Mouse (Mus musculus) heart, embryonic 14.5 days (tissue): ENCODE data around the gene Cblb. TPM values are rescaled to one million over a fixed set of nuclear protein-coding genes. Genes with fewer than 3 reads are reported as not detected.
A peak's percentile ranks its signal among the peaks of the same experiment; 100 is the strongest.

Experiments used
- ATAC-seq: fragments of 200-750 bp; cut with Nextera tagmentation; 2 replicates; pipeline ENCODE4 v1.8.0; 2017; ENCODE audit warnings: low read depth, moderate TSS enrichment; ENCODE audit not compliant: insufficient number of reproducible peaks, insufficient read depth, low FRiP score
- H3K27ac ChIP-seq, 2 experiments: fragments of 200-500 bp in 1 of 2; fragments of 300-500 bp in 1 of 2; sonication (generic) in 1 of 2; replicated peaks in 1 of 2; 2 replicates each; pipeline ENCODE4 v1.5.1; 2012 to 2014; ENCODE audit warnings: low read depth in 2 of 2, low read length in 2 of 2, control low read depth in 1 of 2, mild to moderate bottlenecking in 1 of 2, mixed read lengths in 1 of 2; ENCODE audit not compliant: control insufficient read depth in 1 of 2, insufficient read depth in 1 of 2
- H3K27me3 ChIP-seq: fragments of 300-500 bp; sonication (generic); 2 replicates; pipeline ENCODE4 v1.6.1; 2014; ENCODE audit warnings: mild to moderate bottlenecking, low read length, control low read depth; ENCODE audit not compliant: control insufficient read depth, insufficient read depth
- H3K36me3 ChIP-seq: fragments of 300-500 bp; sonication (generic); 2 replicates; pipeline ENCODE4 v1.6.1; 2014; ENCODE audit warnings: mild to moderate bottlenecking, control low read depth, low read length, mixed read lengths; ENCODE audit not compliant: control insufficient read depth, insufficient read depth
- H3K4me1 ChIP-seq, 2 experiments: fragments of 200-500 bp in 1 of 2; fragments of 300-500 bp in 1 of 2; sonication (generic) in 1 of 2; 2 replicates each; pipeline ENCODE4 v1.6.1; 2012 to 2014; ENCODE audit warnings: low read length in 2 of 2, control low read depth in 1 of 2, mixed read lengths in 1 of 2; ENCODE audit not compliant: control insufficient read depth in 2 of 2, insufficient read depth in 2 of 2
- H3K4me2 ChIP-seq: fragments of 300-500 bp; sonication (generic); 2 replicates; pipeline ENCODE4 v1.6.1; 2014; ENCODE audit warnings: mild to moderate bottlenecking, low read length
- H3K4me3 ChIP-seq, 2 experiments: fragments of 200-500 bp in 1 of 2; fragments of 300-500 bp in 1 of 2; sonication (generic) in 1 of 2; 2 replicates each; pipeline ENCODE4 v1.5.1; 2012 to 2014; ENCODE audit warnings: low read length in 2 of 2, mild to moderate bottlenecking in 2 of 2, control low read depth in 1 of 2, low read depth in 1 of 2, moderate library complexity in 1 of 2; ENCODE audit not compliant: control insufficient read depth in 1 of 2, insufficient read depth in 1 of 2
- H3K9ac ChIP-seq: fragments of 300-500 bp; sonication (generic); 2 replicates; pipeline ENCODE4 v1.6.1; 2014; ENCODE audit warnings: mild to moderate bottlenecking, low read length
- H3K9me3 ChIP-seq: fragments of 300-500 bp; sonication (generic); 2 replicates; pipeline ENCODE4 v1.6.1; 2016; ENCODE audit warnings: low read length, control low read depth; ENCODE audit not compliant: control insufficient read depth
- WGBS: fragments of 180-500 bp; shearing (Covaris S2); extraction: QIAGEN DNeasy Blood & Tissue Kit; methylation state at CpG from one replicate; pipeline ENCODE4 v1.1.7; 2014; 5-methylcytosine and 5-hydroxymethylcytosine counted together
- polyA plus RNA-seq: library from polyadenylated mRNA; unstranded; fragments of >200 nt; fragmentation: Nextera tagmentation; extraction: Ambion mirVana; gene quantifications from 2 replicates; pipeline ENCODE4 v1.2.1, GENCODE M21; 2014

Gene Cblb
- polyA plus RNA-seq, 1 experiment from 2014 or later: 13.3 TPM

DNA sequence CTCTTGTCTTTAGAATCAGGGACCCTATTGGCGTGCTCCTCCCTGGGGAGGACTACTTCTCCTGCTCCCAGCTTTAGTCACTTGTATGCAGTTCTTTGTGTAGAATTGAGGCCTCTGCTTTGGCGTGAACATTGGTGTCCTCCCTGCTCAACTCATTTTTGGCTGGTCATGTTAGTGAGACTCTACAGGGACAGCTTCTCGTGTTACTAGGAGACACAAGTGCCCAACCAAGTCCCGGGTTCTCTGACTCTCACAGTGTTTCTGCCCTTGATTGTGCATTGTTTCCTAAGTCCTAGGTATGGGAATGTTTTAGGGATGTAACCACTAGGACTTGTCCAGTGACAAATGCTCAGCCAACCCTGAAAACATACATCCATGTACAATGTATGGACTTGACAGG lies 9.9 kb downstream of the Cblb start:
- H3K9me3 ChIP-seq: no peaks in the 10 kb centered on the region
- H3K4me1 ChIP-seq: peaks cover 2 to 20% of the 10 kb centered on the region in 2 experiments
- 49% methylated on average over 4 of the region's 4 CpGs for WGBS
- H3K4me3 ChIP-seq: no peak overlapping the region
- no peak; the same call in 1 of the 2 replicates for ATAC-seq
- peak overlapping the region; percentile 29 to 44; a peak in 2 of 4 replicates for H3K27ac ChIP-seq
- no peaks in the 10 kb centered on the region for H3K27me3 ChIP-seq
- no peak overlapping the region for H3K4me2 ChIP-seq
- H3K9ac ChIP-seq: no peak overlapping the region
- peaks cover 10% of the 10 kb centered on the region; the same call in 1 of the 2 replicates for H3K36me3 ChIP-seq

DNA sequence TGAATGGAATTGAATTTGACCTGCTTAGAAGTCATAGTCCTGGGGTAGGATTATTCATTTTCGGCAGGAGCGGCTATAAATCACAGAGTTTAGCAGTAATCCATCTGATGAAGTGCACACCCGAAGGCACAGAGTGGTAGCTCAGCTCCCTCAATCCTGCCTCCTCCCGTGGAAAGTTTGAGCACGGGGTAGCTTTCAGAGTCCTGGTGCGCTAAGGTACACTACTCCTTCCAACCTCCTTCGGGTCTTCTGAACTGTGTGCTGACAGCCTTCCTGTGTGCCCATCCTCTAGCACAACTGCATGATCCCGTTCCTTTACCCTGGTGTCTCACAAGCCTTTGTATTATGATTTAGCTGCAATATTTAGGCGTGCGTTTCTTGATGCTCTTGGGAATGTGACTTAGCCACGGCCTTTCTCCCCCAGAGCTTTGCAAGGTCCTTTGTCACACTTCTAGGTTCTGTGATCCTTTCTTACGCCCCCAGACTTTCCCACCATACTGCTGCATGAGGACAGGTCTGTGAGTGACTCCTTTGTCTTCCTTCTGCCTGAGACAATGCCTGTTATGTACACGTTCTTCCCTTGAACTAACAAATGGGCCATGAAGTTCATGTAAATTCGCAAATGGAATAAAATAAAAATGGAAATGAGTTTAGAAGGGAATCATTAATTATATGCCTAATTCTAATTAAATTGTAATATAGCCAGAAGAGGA lies 11.8 kb downstream of the Cblb start:
- Histone ChIP-seq H3K27ac (no peak overlapping the region), H3K4me2 (no peak overlapping the region), H3K9me3 (no peaks in the 10 kb centered on the region), H3K36me3 (peaks cover 10% of the 10 kb centered on the region), H3K4me1 (peaks cover 2 to 21% of the 10 kb centered on the region in 2 experiments), H3K4me3 (no peak overlapping the region), H3K9ac (no peak overlapping the region), H3K27me3 (no peaks in the 10 kb centered on the region)
- ATAC-seq: no peak
- 81% methylated on average over 14 of the region's 14 CpGs for WGBS

DNA sequence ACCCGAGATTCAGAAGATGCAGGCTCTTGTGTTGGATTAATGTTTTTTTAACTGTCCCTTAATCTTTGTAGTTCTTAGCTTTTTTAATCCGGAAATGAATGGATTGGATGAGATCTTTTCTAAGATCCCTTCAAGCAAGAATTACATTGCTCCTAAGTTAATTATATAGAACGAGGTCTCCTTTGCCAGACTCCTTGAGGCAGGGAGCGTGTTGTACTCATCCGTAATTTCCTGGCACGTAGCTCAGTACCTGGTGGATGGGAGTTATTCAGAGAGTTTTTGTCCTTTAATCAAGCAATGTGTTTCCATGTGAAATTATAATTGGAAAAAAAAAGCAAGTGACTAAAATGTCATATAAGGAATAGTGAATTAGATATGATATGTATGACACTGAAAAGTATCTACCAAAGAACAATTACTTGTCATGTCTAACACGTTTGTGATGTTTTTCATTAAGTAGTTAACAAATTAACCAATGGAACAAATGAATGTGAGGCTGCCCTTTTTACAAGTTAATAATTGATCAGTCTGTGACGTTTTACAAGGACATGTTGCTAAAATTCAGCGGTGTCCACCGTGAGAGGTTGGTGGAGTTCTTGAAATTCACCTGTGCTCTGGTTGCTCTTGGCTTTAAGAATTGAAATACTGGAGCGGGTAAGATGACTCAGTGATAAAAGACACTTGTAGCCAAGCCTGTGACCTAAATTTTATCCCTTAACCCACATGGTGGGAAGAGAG lies 12.5 kb downstream of the Cblb start:
- Histone ChIP-seq H3K36me3 (peaks cover 17% of the 10 kb centered on the region), H3K4me3 (no peak overlapping the region), H3K4me2 (no peak overlapping the region), H3K9me3 (no peaks in the 10 kb centered on the region), H3K9ac (no peak overlapping the region), H3K4me1 (peaks cover 2 to 26% of the 10 kb centered on the region in 2 experiments), H3K27ac (no peak overlapping the region), H3K27me3 (no peaks in the 10 kb centered on the region)
- no peak for ATAC-seq
- WGBS: 89% methylated on average over 11 of the region's 11 CpGs

DNA sequence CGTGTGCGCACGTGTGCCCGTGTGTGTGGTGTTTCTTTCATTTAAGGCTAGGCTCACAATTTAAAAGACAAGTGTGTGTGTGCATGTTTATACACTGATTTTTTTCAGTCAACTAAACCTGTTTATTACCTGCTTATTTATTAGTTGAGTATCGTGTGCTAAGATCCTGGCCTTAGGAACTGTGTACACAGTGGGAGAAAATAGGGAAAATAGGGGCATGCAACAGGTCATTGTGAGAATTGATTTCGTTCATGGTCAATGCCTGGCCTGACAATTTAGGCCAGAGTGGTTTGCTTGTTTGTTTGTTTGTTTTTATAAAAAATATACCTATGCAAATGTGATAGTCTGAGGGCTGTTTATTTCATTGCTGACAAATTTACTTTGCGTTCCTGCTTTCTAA lies 13.5 kb downstream of the Cblb start:
- H3K9me3 ChIP-seq: no peaks in the 10 kb centered on the region
- WGBS: 94% methylated on average over 7 of the region's 7 CpGs
- no peak overlapping the region for H3K4me3 ChIP-seq
- H3K27me3 ChIP-seq: no peaks in the 10 kb centered on the region
- no peak overlapping the region for H3K4me2 ChIP-seq
- H3K9ac ChIP-seq: no peak overlapping the region
- H3K4me1 ChIP-seq: peaks cover 2 to 32% of the 10 kb centered on the region in 2 experiments
- no peak for ATAC-seq
- no peak overlapping the region for H3K27ac ChIP-seq
- peaks cover 26% of the 10 kb centered on the region for H3K36me3 ChIP-seq

DNA sequence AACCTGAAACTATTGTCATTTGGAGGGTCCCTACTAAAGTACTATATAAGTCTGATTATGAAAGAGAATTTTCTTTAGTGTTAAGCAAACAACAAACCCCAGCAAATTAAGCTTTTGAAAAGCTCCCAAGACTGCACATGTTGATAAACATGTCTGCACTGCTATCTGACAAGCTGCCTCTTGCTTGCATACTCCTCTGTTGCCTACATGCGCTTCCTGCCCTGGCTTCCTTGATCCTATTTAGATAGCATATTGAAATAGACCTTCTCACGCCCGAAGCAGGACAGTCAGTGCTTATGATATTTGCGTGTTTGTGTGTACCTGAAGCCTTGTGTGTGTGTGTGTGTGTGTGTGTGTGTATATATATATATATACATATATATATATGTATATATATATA lies 14.0 kb downstream of the Cblb start:
- Histone ChIP-seq H3K4me3 (no peak overlapping the region), H3K4me2 (no peak overlapping the region), H3K4me1 (peaks cover 2 to 30% of the 10 kb centered on the region in 2 experiments), H3K9ac (no peak overlapping the region), H3K27ac (no peak overlapping the region), H3K27me3 (no peaks in the 10 kb centered on the region), H3K9me3 (no peaks in the 10 kb centered on the region), H3K36me3 (peaks cover 24% of the 10 kb centered on the region)
- 65% methylated on average over 4 of the region's 4 CpGs for WGBS
- no peak for ATAC-seq

DNA sequence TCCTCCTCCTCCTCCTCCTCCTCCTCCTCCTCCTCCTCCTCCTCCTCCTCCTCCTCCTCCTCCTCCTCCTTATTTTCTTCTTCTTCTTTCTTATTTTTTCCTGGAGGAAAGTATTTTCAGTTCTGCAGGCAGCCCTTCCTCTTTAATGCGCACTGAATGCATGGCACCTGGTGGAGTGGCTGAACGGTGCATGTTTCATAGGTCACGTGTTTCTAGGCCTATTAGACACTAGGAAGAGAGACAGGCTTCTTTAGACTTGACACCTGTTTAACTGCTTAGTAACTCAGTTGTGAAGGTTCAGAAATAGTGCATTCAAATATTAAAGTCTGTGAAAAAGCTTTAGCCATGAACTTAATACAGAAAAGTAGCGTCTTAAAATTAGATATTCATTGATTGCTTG lies 15.4 kb downstream of the Cblb start:
- no peak overlapping the region for H3K27ac ChIP-seq
- H3K27me3 ChIP-seq: no peaks in the 10 kb centered on the region
- H3K9me3 ChIP-seq: no peaks in the 10 kb centered on the region
- peaks cover 38% of the 10 kb centered on the region for H3K36me3 ChIP-seq
- H3K9ac ChIP-seq: no peak overlapping the region
- WGBS: 93% methylated on average over 4 of the region's 4 CpGs
- no peak overlapping the region for H3K4me2 ChIP-seq
- no peak for ATAC-seq
- H3K4me3 ChIP-seq: no peak overlapping the region
- H3K4me1 ChIP-seq: peaks cover 3 to 27% of the 10 kb centered on the region in 2 experiments; a peak in 3 of 4 replicates

DNA sequence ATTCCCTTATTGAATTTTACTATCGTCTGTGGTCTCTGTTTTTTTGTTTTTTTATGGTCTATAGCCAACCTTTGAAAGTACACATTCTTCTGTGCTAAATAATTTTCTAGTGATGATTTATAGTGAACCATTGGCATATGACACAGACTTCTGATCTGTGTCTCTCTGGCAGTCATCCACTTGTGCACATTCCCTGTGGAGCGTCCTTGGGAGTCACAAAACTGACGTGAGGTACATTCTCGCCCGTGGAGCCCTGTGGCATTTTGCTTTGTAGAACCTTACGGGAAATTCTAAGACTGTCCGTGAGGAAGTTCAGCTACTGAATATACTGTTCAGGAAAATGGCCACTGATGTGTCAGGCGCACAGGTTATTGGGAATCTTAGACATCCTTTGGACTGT lies 20.1 kb downstream of the Cblb start:
- Histone ChIP-seq H3K4me1 (peaks cover 10 to 47% of the 10 kb centered on the region in 2 experiments), H3K36me3 (peaks cover 38% of the 10 kb centered on the region), H3K4me3 (no peak overlapping the region), H3K9me3 (no peaks in the 10 kb centered on the region), H3K27ac (no peak overlapping the region), H3K4me2 (no peak overlapping the region), H3K27me3 (no peaks in the 10 kb centered on the region), H3K9ac (no peak overlapping the region)
- WGBS: 89% methylated on average over 8 of the region's 8 CpGs
- no peak for ATAC-seq
